Mouse (Mus musculus) embryo, embryonic 11 days (tissue): Measurements from ENCODE around the gene Apmap.

ENCODE experiments used
- DNase-seq: peaks from one replicate; pipeline ENCODE4 v3.0.0-alpha.2; 2015

Apmap gene

GRCm38 (mm10) chr2:150608087-150608799, at the start of gene Apmap:
TSS of gene Apmap (minus strand) at chr2:150608567.
- DNase-seq, result peak; percentile 99

GRCm38 (mm10) chr2:150656975-150657768, 48.8 kb upstream of the Apmap start:
- peak; percentile 38 for DNase-seq

GRCm38 (mm10) chr2:150656112-150656511, 47.7 kb upstream of the Apmap start:
- no peak for DNase-seq

GRCm38 (mm10) chr2:150655290-150655689, 46.9 kb upstream of the Apmap start:
- no peak for DNase-seq

GRCm38 (mm10) chr2:150654814-150655213, 46.4 kb upstream of the Apmap start:
- DNase-seq, result no peak

DNA sequence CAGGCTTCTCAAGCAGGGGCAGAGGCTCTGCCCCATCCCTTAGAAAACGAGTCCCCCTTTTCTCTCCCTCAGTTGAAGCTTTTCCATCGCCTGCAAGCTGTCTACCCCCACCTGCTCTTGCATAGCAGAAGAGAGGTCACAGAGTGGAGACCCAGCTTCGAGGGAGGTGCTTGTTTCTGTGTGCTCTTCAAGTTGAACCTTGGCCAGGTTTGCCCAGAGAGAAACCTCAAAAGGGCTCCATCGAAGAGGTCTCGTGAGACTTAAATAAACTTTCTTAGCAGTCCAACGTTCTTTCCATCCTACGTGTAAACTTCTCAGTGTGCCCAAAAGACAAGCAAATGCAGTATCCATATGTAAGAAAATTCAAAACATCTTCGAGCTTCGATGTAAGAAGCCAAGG, 43.0 kb upstream of the Apmap start:
- DNase-seq, result no peak

- DNase-seq, result peak; percentile 57
These were observed 42.2 kb upstream of the Apmap start for GRCm38 (mm10) chr2:150650511-150651074.

- DNase-seq, result no peak
These were observed 40.0 kb upstream of the Apmap start for GRCm38 (mm10) chr2:150648300-150648895.

DNA sequence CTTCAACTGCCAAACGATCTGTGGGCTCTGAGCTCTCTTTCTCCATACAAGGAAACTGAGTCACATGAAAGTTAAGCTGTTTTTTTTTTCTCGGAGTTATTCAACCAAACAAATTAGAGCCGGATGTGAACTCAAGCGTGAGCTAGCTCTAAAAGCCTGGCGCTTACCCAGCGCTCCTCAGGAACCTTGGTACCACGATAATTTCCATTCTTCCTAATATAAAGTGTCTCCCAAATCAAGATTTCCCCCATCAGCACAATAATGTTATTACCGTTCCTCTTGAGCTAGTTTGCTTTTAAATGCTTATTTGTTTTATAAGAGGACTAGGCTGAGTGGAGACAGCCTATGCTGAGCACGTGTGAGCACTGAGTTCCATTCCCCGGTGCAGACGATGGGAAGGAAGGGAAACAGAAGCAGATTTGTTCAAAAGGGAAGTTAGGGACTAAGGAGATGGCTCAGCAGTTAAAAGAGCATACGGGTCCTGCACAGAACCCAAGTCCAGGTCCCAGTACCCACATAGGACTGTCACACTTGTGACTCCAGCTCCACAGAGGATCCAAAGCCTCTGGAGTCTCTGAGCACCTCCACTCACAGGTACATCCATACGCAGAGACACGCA, 39.4 kb upstream of the Apmap start:
- DNase-seq, result no peak

DNA sequence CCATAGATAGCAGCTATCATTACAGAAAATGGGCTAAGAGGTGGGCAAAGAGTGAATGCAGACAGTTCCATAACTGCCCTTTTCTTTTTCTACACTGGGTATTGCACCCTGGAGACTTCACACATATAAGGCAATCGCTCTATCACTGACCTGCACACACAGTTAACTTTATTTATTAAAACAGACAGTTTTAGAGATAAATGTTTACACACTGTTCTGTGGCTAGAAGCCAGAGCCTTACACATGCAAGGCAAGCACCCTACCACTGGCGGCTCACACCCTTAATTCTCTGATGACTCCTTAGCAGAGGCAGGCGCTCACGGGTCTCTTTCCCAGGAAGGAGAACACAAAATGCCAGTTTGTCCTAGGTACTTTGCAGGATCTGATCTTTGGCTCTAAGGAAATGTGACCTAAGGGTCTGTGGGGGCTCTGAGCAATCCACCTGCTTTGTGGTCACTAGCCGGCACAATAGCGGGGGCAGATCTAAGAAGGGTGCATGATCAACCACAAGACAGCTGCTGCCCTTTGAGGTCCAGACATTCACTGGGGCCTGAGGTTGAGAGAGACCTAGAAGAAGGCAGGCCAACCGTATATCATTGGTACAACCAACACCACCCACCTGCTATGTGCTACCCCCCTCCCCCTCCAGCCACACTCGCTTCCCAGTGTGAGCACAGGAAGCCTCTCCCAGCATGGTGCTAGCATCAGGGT, 38.2 kb upstream of the Apmap start:
- DNase-seq, result no peak

DNA sequence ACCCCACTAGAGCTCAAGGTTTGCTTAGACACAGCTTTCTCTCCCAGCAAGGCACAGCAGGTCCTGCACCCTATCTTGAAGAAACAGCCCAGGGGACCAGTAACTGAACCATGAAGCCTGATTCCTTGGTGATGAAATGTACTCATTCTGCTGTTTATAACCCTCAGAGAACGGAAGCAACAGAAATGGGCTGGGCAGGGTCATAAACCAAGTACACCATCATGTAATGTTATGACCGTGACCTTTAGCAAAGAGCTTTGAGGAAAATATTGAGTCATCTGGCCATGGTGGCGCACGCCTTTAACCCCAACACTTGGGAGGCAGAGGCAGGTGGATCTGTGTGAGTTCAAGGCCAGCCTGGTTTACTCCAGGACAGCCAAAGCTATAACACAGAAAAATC, 36.9 kb upstream of the Apmap start:
- DNase-seq, result no peak

DNA sequence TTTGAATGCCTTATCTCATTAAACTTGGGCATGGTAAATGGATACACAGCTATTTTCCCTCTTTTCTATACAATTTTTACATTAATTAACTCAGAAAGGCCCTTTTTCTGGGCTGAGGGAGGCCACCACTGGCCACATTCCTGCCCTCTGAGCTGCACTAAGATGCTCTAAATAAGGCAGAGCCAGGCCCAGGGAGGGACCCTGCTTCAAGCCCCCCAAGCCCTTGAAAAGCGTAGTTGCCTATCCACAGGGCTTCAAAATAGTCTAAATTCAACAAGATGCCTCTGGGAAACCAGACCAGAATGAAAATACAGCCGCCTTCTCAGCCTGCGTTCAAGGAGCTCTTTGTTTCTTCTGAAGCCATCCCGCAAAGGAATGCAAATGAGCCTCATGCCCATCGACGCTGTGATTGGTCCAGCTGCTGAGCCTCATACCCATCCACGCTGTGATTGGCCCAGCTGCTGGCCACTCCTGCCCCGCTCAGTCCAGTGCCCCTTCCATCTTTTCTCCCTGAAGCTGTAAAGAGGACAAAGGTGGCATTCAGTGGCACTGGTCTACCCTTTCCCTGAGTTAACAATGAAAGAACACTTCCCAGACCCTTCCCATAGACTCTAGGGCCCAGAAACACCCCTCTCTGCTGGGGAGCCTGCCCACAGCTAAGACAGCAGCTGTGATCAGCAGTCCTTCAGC, 35.5 kb upstream of the Apmap start:
- peak; percentile 72 for DNase-seq

GRCm38 (mm10) chr2:150643166-150643565, 34.8 kb upstream of the Apmap start:
- no peak for DNase-seq

- DNase-seq, result no peak
These were observed 30.0 kb upstream of the Apmap start for GRCm38 (mm10) chr2:150638370-150638733.

- no peak for DNase-seq
These were observed 29.5 kb upstream of the Apmap start for GRCm38 (mm10) chr2:150637702-150638369.

DNA sequence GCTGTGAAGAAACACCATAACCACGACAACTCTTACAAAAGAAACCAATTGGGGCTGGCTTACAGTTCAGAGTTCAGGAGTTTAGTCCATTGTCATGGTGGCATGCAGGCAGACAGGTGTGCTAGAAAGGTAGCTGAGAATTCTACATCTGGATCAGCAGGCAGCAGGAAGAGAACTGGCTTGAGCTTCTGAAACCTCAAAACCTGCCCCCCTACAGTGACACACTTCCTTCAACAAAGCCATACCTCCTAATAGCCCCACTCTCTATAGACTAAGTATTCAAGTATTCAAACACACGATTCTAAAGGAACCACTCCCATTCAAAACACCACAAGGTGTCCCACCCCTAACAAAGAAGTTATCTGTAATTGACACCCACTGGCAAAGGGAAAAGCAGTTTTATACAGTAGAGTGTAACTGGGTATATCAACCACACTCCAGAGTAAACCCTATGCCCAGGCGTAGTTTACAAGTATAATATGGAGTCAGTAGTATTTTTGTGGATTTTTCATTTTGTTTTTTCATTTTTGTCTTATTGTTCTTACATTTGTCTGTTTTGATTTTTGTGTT, 27.6 kb upstream of the Apmap start:
- DNase-seq, result no peak

GRCm38 (mm10) chr2:150629255-150629654, 20.9 kb upstream of the Apmap start:
- no peak for DNase-seq

- no peak for DNase-seq
These were observed 18.8 kb upstream of the Apmap start for GRCm38 (mm10) chr2:150627140-150627539.

DNA sequence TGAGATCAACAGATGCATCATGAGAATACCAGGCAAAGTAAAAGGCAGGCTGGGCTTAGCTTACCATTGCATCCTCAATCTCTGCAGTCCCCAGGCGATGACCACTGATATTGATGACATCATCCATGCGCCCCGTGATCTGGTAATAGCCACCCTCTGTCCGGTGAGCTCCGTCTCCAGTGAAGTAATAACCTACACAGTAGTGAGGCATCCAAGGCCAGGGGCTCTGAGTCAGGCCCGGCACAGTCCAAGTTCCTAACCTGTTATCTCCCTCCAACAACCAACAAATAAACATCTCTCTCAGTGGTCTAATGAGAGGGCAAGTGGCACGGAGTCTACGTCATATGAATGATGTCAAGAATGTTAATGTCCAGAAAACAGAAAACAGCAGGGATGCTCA, 16.6 kb upstream of the Apmap start:
- no peak for DNase-seq

GRCm38 (mm10) chr2:150623957-150624356, 15.6 kb upstream of the Apmap start:
- DNase-seq, result no peak

DNA sequence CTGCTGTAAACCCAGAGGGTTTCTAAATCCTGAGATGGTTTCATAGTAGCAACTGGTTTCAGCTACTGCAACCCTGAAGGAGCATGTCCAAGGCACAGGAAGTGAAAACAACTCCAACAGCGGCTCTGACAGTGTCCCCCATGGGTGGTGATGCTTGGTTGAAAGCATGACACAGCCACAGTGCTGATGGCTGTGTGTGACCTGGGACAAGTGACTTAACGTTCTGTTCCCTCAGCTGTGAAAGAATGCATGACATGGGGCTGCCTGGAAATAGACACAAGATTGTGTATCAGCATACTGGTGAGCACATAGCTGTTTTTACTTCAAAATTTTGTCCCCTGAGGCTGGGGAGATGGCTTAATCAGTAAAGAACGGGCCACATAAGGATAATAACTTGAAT, 13.3 kb upstream of the Apmap start:
- no peak for DNase-seq
